Mouse (Mus musculus) heart, postnatal 36 days (tissue): ENCODE results near the gene Dupd1. TPM values are rescaled to one million over a fixed set of nuclear protein-coding genes. Genes with fewer than 3 reads are reported as not detected.

ENCODE experiments used
- total RNA-seq, 2 experiments: library from RNA; stranded (reverse); gene quantifications; 2 replicates each; pipeline ENCODE4 v1.2.3; 2021

Gene Dupd1
- total RNA-seq, 2 experiments from 2014 or later, result not detected

Other genes with a start within 250 kb of the Dupd1 start
- 10 to 100 TPM; 29.9 to 31.7 TPM for gene Kat6b, start 233.1 kb downstream of the Dupd1 start, total RNA-seq
- gene Samd8, start 36.0 kb upstream of the Dupd1 start, total RNA-seq, result 10 to 100 TPM; 28.4 to 28.9 TPM
- under 1 TPM in 1 of 2 experiments, not detected in 1; 0.35 TPM for gene Dusp13, start 36.6 kb upstream of the Dupd1 start, total RNA-seq
- gene Vdac2, start 110.7 kb upstream of the Dupd1 start, total RNA-seq, result 100 to 1,000 TPM; 491 to 519 TPM
- 1 to 10 TPM; 8.5 to 8.8 TPM for gene Comtd1, start 134.4 kb upstream of the Dupd1 start, total RNA-seq